Mouse (Mus musculus): ENCODE results near the gene Anxa11. TPM values are rescaled to one million over a fixed set of nuclear protein-coding genes. Genes with fewer than 3 reads are reported as not detected.
"Not testable (repeated sequence)": the region's sequence is repeated elsewhere in the genome, so short reads cannot be mapped to it uniquely, and the experiment has no call there.

The Anxa11 gene
- polyA plus RNA-seq, 1 experiment from 2014 or later = 4.3 TPM

DNA sequence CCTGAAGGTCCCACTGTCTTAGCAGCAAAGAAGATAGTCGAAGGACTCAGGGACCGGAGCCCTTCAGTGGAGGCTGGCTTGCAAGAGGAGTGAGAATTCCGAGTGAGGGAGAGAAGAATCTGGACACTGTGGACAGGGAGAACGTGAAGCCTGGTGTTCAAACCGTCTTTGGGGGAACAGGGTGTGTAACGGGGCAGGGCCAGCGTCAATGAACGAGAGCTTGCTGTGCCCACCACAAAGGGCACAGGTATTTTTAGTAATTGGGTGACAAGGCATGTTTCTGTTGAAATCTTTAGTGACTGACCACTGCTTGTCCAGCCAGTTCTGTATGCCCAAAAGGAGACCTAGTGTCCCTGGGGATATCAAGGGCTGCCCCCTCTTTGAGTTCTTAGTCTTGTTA is 4.6 kb downstream of the Anxa11 start:
- peaks cover 20% of the 10 kb centered on the region for H3K27me3 ChIP-seq (ENCODE audit: control insufficient read depth, insufficient read depth, low read length)
- no peak overlapping the region for H3K4me3 ChIP-seq (ENCODE audit: low read depth, low read length)
- ATAC-seq (ENCODE audit: low FRiP score) (no peak), DNase-seq (ENCODE audit: low spot score) (no peak)
- no peaks in the 10 kb centered on the region; the same call in none of the 2 replicates for H3K4me1 ChIP-seq (replicated peaks; ENCODE audit: control insufficient read depth, insufficient read depth, low read length)
- H3K9ac ChIP-seq (ENCODE audit: low read depth, low read length) = no peak overlapping the region
- no peak overlapping the region for H3K27ac ChIP-seq (ENCODE audit: low read depth, low read length)
- 87% methylated on average over 8 of the region's 8 CpGs for WGBS
- H3K4me2 ChIP-seq (replicated peaks; ENCODE audit: low read depth, low read length) = no peak overlapping the region
- no peaks in the 10 kb centered on the region for H3K9me3 ChIP-seq (ENCODE audit: control insufficient read depth, low read length)
- H3K36me3 ChIP-seq (ENCODE audit: control insufficient read depth, insufficient read depth, low read length) = no peaks in the 10 kb centered on the region

DNA sequence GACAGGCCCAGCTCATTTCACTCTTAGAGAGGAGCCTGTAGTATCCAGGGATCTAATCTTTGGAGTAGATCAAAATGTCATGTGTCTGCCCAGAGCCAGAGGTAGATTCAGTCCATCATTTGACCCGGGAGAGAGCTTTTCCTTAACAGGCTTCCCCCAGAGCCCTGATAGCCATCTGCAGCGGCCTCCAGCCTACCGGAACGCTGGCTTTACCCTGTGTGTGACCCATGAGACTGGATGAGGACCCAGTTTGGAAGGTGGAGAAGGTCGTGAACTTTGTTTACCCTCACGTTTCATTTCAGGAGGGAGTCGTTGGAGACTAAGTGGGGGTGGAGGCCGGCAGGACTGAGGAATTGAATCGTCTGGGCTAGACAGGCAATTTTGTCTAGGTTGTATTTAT is 5.7 kb downstream of the Anxa11 start:
- no peak for DNase-seq (ENCODE audit: low spot score)
- H3K27ac ChIP-seq (ENCODE audit: low read depth, low read length) = no peak overlapping the region
- WGBS = 35% methylated on average over 9 of the region's 9 CpGs
- no peak overlapping the region for H3K4me3 ChIP-seq (ENCODE audit: low read depth, low read length)
- ATAC-seq (ENCODE audit: low FRiP score) = no peak
- H3K9ac ChIP-seq (ENCODE audit: low read depth, low read length) = no peak overlapping the region
- H3K27me3 ChIP-seq (ENCODE audit: control insufficient read depth, insufficient read depth, low read length) = peaks cover 8% of the 10 kb centered on the region; the same call in 1 of the 2 replicates
- H3K9me3 ChIP-seq (ENCODE audit: control insufficient read depth, low read length) = no peaks in the 10 kb centered on the region
- no peaks in the 10 kb centered on the region; the same call in 1 of the 2 replicates for H3K4me1 ChIP-seq (replicated peaks; ENCODE audit: control insufficient read depth, insufficient read depth, low read length)
- H3K4me2 ChIP-seq (replicated peaks; ENCODE audit: low read depth, low read length) = no peak overlapping the region
- H3K36me3 ChIP-seq (ENCODE audit: control insufficient read depth, insufficient read depth, low read length) = no peaks in the 10 kb centered on the region

DNA sequence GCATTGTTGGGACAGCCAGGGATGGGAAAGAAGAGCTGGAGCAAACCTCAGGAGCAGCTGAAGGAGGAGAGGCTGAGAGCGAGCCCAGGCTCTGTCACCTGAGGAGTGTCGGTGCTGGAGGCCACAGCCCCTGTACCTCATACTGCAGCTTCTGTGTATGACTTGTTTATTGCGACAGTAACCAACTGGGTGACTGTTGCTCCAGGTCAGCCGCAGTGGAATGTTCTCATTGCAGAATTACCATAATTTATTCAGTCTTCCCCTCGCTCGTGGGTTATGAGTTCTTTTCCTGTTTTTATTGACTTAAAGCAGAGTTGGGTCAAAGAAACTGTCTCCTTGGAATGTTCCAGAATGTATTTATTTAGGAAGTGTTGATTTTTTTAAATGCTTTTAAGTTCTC is 6.3 kb downstream of the Anxa11 start:
- H3K4me1 ChIP-seq (replicated peaks; ENCODE audit: control insufficient read depth, insufficient read depth, low read length) = no peaks in the 10 kb centered on the region
- H3K36me3 ChIP-seq (ENCODE audit: control insufficient read depth, insufficient read depth, low read length) = no peaks in the 10 kb centered on the region
- ATAC-seq (ENCODE audit: low FRiP score) (no peak), DNase-seq (ENCODE audit: low spot score) (no peak)
- H3K9me3 ChIP-seq (ENCODE audit: control insufficient read depth, low read length) = no peaks in the 10 kb centered on the region
- H3K9ac ChIP-seq (ENCODE audit: low read depth, low read length) = no peak overlapping the region
- H3K4me3 ChIP-seq (ENCODE audit: low read depth, low read length) = no peak overlapping the region
- peaks cover 3% of the 10 kb centered on the region; the same call in 1 of the 2 replicates for H3K27me3 ChIP-seq (ENCODE audit: control insufficient read depth, insufficient read depth, low read length)
- WGBS = 82% methylated on average over 6 of the region's 6 CpGs
- H3K4me2 ChIP-seq (replicated peaks; ENCODE audit: low read depth, low read length) = no peak overlapping the region
- H3K27ac ChIP-seq (ENCODE audit: low read depth, low read length) = no peak overlapping the region

DNA sequence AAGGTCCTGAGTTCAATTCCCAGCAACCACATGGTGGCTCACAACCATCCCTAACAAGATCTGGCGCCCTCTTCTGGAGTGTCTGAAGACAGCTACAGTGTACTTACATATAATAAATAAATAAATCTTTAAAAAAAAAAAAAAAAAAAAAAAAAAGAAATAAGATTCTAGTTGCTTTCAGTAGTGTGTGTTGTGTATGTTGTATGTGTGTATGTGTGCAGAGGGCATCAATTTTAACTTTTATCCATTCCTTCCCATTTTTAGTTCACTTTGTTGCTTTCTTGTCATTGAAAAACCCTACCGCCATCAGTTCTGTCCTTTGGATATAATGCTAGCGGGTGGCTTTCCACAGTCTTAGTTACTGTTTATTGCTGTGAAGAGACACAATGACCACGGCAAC is 6.8 kb downstream of the Anxa11 start:
- H3K4me1 ChIP-seq (replicated peaks; ENCODE audit: control insufficient read depth, insufficient read depth, low read length); H3K4me3 ChIP-seq (ENCODE audit: low read depth, low read length); H3K27ac ChIP-seq (ENCODE audit: low read depth, low read length); H3K27me3 ChIP-seq (ENCODE audit: control insufficient read depth, insufficient read depth, low read length); DNase-seq (ENCODE audit: low spot score); H3K36me3 ChIP-seq (ENCODE audit: control insufficient read depth, insufficient read depth, low read length); H3K9ac ChIP-seq (ENCODE audit: low read depth, low read length); H3K4me2 ChIP-seq (replicated peaks; ENCODE audit: low read depth, low read length); H3K9me3 ChIP-seq (ENCODE audit: control insufficient read depth, low read length); ATAC-seq (ENCODE audit: low FRiP score): not testable (repeated sequence)
- WGBS = 97% methylated on average over 3 of the region's 4 CpGs

DNA sequence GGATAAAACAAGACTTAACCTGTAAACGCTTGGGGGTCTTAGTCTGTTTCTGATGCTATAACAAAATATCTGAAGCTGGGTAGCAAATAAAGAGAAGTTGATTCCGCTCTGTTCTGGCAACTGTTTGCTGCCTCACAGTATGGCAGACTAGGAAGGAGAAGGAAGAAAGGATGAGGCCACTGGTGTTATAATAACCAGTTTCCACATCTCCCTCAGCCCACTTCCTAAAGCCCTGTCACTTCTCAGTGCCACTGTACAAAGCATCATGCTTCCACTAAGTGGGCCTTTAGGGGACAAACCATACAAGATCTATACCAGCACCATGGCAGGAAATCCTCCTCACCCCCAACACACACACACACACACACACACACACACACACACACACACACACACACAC is 8.5 kb downstream of the Anxa11 start:
- no peaks in the 10 kb centered on the region for H3K27me3 ChIP-seq (ENCODE audit: control insufficient read depth, insufficient read depth, low read length)
- ATAC-seq (ENCODE audit: low FRiP score) (no peak), DNase-seq (ENCODE audit: low spot score) (no peak)
- H3K9me3 ChIP-seq (ENCODE audit: control insufficient read depth, low read length) = no peaks in the 10 kb centered on the region
- no peaks in the 10 kb centered on the region for H3K36me3 ChIP-seq (ENCODE audit: control insufficient read depth, insufficient read depth, low read length)
- no peak overlapping the region for H3K27ac ChIP-seq (ENCODE audit: low read depth, low read length)
- no peaks in the 10 kb centered on the region for H3K4me1 ChIP-seq (replicated peaks; ENCODE audit: control insufficient read depth, insufficient read depth, low read length)
- H3K4me3 ChIP-seq (ENCODE audit: low read depth, low read length) = no peak overlapping the region
- no peak overlapping the region for H3K4me2 ChIP-seq (replicated peaks; ENCODE audit: low read depth, low read length)
- no peak overlapping the region for H3K9ac ChIP-seq (ENCODE audit: low read depth, low read length)
- 93% methylated on average over 2 of the region's 2 CpGs for WGBS

DNA sequence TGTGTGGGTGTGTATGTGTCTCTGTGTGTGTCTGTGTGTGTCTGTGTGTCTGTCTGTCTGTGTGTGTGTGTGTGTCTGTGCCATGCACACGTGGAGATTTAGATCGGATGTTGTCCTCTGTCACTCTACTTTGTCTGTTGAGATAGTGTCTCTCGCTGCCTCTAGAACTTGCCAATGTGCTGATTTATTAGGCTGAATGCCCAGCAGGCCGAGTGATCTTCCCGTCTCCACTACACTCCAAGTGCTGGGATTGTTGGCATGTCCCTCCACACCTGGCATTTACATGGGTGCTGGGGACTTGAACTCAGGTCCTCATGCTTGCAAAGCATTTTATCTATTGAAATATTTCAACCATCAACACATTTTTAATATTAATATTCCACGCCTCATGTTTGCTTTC is 9.2 kb downstream of the Anxa11 start:
- DNase-seq (ENCODE audit: low spot score) = no peak
- Histone ChIP-seq H3K4me3 (ENCODE audit: low read depth, low read length) (no peak overlapping the region), H3K27ac (ENCODE audit: low read depth, low read length) (no peak overlapping the region), H3K4me1 (replicated peaks; ENCODE audit: control insufficient read depth, insufficient read depth, low read length) (no peaks in the 10 kb centered on the region), H3K36me3 (ENCODE audit: control insufficient read depth, insufficient read depth, low read length) (no peaks in the 10 kb centered on the region), H3K27me3 (ENCODE audit: control insufficient read depth, insufficient read depth, low read length) (no peaks in the 10 kb centered on the region), H3K9me3 (ENCODE audit: control insufficient read depth, low read length) (no peaks in the 10 kb centered on the region), H3K9ac (ENCODE audit: low read depth, low read length) (no peak overlapping the region), H3K4me2 (replicated peaks; ENCODE audit: low read depth, low read length) (no peak overlapping the region)
- ATAC-seq (ENCODE audit: low FRiP score) = no peak
- 82% methylated on average over 6 of the region's 6 CpGs for WGBS

DNA sequence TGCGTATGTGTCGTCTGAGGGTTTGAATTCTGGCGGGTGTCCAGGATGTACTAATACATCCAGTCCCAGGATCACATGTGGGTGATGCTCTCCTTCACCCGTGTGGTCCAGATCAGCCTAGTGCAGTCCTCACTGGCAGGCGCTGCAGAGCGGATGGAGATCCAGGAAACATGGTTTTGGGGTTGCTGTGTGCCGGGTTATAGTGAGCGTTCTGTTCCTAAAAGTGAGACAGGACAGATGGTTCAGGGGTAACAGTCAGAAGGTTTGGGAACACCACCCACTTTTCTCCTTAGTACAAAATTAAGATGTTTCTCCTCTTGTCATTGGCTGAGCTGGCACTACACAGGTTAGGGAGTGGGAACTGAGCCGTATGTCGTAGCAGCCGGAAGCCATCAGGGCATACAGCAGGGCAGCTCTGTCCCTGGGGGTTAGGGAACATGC is 10.2 kb downstream of the Anxa11 start:
- Histone ChIP-seq H3K27ac (ENCODE audit: low read depth, low read length) (no peak overlapping the region), H3K36me3 (ENCODE audit: control insufficient read depth, insufficient read depth, low read length) (no peaks in the 10 kb centered on the region), H3K4me2 (replicated peaks; ENCODE audit: low read depth, low read length) (no peak overlapping the region), H3K9me3 (ENCODE audit: control insufficient read depth, low read length) (no peaks in the 10 kb centered on the region), H3K4me1 (replicated peaks; ENCODE audit: control insufficient read depth, insufficient read depth, low read length) (no peaks in the 10 kb centered on the region), H3K4me3 (ENCODE audit: low read depth, low read length) (no peak overlapping the region), H3K27me3 (ENCODE audit: control insufficient read depth, insufficient read depth, low read length) (no peaks in the 10 kb centered on the region), H3K9ac (ENCODE audit: low read depth, low read length) (no peak overlapping the region)
- DNase-seq (ENCODE audit: low spot score) (no peak), ATAC-seq (ENCODE audit: low FRiP score) (no peak)
- 85% methylated on average over 11 of the region's 11 CpGs for WGBS

DNA sequence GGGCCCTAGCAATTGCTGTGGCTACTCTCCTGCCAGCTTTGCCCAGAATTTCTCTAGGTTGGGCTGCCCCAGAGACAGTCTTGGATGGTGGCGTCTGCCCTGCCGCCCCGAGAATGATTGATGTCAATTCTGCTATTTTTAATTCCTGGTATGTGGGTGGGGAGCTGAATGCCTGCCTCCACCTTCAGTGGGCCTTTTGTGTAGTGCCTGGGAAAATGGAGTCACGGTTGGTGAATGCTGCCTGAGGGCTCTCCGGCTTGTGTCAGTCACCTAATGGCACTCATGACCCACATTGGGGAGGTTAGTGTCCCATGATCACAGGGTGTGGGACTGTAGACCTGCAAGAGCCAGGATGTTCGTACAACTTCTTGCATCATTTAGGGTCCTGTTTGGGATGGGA is 11.3 kb downstream of the Anxa11 start:
- Histone ChIP-seq H3K4me2 (replicated peaks; ENCODE audit: low read depth, low read length) (no peak overlapping the region), H3K9ac (ENCODE audit: low read depth, low read length) (no peak overlapping the region), H3K27me3 (ENCODE audit: control insufficient read depth, insufficient read depth, low read length) (no peaks in the 10 kb centered on the region), H3K27ac (ENCODE audit: low read depth, low read length) (no peak overlapping the region), H3K36me3 (ENCODE audit: control insufficient read depth, insufficient read depth, low read length) (no peaks in the 10 kb centered on the region), H3K4me1 (replicated peaks; ENCODE audit: control insufficient read depth, insufficient read depth, low read length) (no peaks in the 10 kb centered on the region), H3K4me3 (ENCODE audit: low read depth, low read length) (no peak overlapping the region), H3K9me3 (ENCODE audit: control insufficient read depth, low read length) (no peaks in the 10 kb centered on the region)
- no peak for ATAC-seq (ENCODE audit: low FRiP score)
- 63% methylated on average over 6 of the region's 6 CpGs for WGBS
- no peak for DNase-seq (ENCODE audit: low spot score)

DNA sequence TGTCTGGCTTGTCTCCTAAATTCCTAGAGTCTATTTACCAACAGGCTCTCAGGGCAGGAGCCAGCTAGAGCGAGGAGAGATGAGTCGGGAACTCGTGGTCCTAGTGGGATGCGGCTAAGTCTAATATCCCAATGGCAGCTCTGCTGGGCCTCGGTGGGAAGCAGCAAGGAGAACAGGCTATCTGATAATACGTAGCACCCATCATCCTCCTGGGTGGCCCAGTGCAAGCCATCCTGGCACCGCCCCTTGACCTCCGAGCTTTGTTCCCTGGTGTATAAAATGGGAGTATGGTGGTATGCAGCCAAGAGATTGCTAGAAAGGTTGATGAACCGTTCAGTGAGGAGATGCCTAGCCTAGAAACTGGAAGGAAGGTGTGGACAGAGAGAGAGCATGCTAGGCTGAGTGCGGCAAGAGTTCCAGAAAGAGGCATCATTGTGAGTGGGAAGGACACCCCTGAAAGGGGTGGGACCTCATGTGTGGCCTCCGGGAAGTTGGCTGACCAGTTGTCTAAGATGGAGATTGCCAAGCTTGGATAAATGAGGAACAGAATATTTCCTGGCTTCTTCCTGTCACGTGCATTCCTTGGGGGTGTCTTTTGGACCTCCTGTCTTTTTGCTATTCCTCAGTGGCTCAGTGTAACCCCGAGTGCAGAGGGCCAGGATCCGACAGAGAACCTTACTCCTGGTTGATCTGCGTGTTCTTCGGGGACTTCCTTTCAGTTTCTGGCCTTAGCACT is 11.9 kb downstream of the Anxa11 start:
- H3K27ac ChIP-seq (ENCODE audit: low read depth, low read length) = no peak overlapping the region
- H3K27me3 ChIP-seq (ENCODE audit: control insufficient read depth, insufficient read depth, low read length) = no peaks in the 10 kb centered on the region
- no peak overlapping the region for H3K4me2 ChIP-seq (replicated peaks; ENCODE audit: low read depth, low read length)
- WGBS = 91% methylated on average over 16 of the region's 16 CpGs
- DNase-seq (ENCODE audit: low spot score) (no peak), ATAC-seq (ENCODE audit: low FRiP score) (no peak)
- no peak overlapping the region for H3K9ac ChIP-seq (ENCODE audit: low read depth, low read length)
- no peaks in the 10 kb centered on the region for H3K9me3 ChIP-seq (ENCODE audit: control insufficient read depth, low read length)
- H3K36me3 ChIP-seq (ENCODE audit: control insufficient read depth, insufficient read depth, low read length) = no peaks in the 10 kb centered on the region
- H3K4me1 ChIP-seq (replicated peaks; ENCODE audit: control insufficient read depth, insufficient read depth, low read length) = no peaks in the 10 kb centered on the region
- H3K4me3 ChIP-seq (ENCODE audit: low read depth, low read length) = no peak overlapping the region

Measured in hindbrain, embryonic 11.5 days (tissue).